Mouse (Mus musculus): ENCODE measurements around the gene Amph.
"Not testable (repeated sequence)": the region's sequence is repeated elsewhere in the genome, so short reads cannot be mapped to it uniquely, and the experiment has no call there.

Amph gene

DNA sequence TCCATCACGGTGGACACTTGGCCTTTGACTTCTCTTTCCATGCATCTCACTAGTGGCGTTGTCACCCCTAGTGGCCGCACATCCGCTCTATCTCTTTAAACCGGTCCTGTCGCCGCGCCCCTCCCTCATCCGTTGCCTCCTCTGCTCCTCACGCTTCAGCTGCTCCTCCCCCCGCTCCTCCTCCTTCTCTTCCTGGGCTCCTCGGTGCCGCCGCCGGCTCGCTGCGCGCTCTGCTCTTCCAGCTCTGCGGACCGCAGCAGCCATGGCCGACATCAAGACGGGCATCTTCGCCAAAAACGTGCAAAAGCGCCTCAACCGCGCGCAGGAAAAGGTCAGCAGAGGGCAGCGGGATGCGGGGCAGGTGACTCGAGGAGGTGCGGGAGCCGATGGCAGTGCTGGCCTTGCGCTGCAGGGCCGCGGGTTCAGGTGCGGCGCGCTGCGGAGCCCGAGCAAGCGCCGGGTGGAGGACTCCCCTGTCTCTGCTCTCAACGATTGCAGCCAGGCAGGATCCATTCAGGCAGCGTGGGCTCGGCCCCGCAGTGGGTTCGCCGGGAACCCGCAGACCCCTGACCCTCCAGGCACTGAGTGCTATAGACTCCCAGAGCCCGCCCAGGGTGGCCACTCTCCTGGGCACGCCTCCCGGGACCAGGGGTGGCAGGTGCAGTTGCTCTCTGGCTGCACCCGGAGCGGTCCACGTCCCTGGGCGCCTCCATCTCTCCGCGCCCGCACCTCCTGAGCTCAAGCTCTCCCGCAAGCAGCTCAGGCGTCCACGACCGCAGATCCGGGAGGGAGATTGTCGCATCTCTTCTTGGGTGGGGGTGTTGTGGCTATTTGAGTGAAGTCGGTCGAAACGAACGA, at the start of gene Amph:
Gene Amph (plus strand): TSS at position 35 of the 858 bp plus-strand sequence.
- DNase-seq: peak; percentile 46

DNA sequence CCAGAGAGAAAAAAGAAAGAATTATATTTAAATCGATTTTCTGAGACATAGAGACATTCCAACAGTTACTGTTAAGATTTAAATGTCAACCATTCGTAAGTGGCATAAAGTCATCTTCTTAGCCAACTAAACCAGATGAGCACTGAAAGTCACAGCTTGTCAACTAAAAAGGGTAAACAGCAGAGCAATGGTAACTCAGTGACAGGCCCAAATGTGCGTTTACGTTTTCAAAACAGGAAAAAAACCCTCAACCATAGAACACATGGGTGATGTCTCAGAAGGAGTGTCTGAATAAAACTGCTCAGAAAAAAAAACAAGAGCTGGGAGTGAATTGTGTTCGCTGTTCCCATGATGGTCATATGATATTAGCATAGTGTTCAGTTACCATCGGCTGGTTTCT, 44.4 kb upstream of the Amph start:
- DNase-seq: no peak

DNA sequence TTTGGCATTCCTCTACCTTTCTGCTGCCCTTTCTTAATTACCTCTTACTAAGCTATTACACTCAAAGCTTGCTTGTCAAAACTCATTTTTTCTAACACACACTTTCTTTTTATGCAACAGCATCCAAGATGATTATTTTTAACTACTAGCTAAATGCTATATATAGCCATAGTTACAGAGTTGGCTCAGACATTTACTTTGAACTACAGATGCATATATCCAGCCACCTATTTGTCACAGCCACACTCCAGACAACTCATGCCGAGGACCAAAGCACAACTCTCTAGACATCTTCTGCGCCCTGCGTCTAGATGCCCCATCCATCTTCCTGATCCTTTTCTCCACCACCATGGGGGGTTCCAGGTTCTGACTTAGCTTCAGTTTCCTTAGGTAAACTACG, 33.2 kb upstream of the Amph start:
- no peak for DNase-seq

DNA sequence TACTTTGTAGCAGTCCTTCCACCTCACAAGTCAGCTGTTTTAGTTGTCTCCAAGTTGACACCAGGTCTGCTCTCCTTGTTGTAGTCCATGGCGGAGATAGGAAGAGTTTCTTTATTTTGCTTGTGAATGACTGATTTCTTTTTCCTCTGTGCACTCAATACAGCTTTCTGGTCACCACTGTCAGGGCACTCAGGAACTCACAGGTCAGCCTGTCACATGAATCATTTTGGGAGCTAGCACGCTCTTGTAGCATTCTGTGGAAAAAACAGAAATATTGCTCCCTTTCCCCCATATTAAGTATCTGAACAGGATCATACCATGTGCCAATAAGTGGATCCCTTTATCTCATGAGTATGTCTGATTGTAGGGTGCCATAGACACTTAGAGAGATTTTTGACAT, 14.8 kb upstream of the Amph start:
- DNase-seq: not testable (repeated sequence)

DNA sequence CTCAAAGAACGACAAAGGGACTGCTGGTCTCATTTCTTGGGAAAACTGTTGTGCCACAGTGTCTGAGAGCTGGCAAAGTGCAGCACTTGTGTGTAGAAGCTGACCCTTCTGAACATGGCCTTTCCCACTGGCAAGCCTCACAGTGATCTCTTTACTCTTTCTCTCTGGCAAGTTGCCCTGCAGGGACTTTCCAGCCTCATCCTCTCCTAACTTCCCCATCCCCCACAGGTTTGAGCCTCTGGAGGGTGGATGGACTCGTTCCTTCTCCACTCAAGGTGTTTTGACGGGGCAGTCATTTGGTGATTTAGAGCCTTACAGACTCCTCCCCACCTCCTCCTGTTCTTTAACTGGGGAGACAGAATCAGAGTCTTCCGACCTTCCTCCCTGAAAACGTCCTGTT, 319 bp upstream of the Amph start:
- DNase-seq: no peak

DNA sequence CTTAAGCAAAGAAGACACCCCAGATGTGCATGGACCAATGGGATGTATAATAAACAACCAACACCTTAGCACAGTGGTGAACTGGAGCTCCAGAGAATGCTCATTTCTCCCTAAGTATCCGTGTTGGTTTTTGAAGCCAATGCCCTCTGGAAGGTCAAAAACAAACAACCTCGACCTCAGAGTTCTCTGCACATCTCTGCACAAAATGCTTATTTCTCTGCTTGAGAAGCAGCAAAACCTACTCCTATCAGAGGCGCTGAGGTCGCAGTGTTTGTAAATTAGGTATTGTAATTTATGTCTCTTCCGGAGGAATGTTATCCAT, 985 bp downstream of the Amph start:
- DNase-seq: no peak

DNA sequence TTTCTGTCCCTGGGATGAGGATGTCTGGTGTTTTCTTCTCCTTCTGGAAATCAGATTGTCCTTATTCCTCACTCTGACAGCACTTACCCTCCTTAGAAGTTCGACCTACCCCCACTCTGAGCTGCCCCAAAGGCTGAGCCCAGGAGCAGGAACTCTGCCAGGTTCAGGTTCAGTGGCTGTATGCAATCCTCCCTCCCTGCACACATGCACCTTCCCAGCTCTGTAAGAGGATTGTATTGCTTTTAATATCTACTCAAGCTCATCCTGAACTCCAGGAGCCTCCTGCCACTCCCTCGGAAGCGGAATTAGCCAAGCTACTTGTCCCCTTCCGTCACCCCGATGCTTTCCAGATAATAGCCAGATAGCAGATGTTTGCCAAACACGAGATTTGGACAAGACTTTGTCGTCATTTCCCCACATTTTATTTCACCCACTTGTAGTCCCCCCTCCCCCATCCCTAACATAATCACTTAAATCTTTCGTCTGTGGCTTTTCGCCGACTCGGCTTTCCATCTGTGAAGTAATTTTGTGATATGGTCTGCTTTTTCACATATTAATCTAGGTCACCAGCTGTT, 1.7 kb downstream of the Amph start:
- DNase-seq: no peak

DNA sequence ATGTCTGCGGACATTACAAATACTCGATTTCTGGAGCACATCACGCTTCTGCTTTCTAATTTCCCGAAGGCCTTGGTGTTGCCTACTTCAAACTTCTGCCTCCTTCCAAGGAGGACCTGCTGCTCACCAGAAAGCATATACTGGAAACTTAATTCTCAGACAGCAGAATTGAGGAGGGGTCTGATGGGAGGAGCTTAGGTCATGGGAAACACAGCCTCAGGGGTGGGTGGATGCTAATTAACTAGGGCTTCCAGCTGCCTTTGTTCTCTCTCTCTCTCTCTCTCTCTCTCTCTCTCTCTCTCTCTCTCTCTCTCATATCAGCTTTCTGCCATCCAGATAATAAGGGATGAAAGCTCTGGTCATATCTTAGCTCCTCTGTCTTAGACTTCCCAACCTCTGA, 5.6 kb downstream of the Amph start:
- no peak for DNase-seq

DNA sequence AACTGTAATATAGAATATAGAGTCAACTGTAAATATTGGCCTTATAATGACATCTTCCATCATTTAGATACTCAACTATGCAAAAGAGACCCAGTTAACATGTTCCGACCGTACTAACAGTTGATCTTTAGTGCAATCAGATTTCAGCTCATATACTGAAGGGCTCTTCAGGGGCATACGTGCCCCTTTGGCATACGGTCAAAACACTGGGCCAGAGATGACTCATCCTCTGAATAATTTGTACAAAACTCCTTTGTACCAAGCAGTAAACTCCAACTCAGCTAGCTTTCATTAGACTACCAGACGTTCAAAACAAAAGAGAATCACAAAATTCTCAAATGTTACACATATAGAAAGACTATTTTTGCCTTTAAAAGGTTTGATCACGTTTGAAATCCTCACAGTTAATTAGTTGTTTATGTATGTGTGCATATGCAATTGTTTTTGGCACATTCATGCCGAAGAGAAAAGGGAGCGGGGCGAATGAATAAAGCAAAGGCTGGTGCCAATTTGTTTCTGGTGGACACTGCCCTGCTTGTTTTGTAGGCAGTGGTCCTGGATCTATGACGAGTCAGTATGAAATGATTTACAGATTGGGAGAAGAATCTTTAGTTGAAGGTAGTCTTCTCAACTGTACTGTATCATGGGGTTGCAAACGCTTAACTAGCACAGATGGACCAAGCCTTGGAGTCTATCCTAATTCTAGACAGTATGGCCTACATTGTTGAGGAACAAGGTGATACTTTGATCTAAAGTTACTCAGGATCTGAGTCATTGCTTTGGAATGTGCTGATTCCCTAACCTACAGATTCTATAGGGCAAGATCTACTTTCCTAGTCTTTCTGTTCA, 8.3 kb downstream of the Amph start:
- no peak for DNase-seq

DNA sequence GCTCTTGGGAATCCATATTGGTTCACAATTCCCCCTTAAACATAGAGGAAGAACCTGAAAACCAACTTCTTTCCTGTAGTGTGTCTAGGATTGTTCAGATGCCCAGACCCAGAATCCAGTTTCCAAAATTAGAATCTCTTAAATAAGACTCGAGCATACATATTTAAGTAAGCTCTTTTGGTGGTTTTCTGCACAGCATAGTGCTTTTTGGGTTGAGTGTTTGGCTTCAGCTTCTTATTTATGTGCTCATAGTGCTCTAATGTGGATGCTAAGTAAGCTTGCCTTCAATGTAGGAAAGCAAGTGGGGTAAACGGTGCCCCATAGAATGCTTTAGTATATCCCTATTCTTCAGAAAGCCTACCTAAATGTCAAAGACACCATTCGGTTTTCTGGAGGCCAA, 9.0 kb downstream of the Amph start:
- DNase-seq: no peak

DNA sequence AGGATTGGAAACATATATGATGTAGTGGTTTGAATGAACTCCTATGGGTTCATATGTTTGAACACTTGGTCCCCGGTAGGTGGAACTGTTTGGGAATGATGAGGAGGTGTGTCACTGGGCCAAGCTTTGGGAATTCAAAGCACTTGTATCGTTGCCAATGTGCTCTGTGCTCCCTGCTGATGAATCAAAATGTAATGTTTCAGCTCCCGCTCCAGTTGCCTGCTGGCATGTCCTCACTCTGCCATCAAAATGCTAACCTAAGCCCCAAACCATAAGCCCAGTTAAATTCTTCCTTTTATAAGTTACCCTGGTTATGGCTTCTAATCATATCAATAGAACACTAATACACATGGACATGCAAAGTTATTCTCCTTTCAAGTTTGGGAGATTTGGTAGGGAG, 24.6 kb downstream of the Amph start:
- DNase-seq: no peak

DNA sequence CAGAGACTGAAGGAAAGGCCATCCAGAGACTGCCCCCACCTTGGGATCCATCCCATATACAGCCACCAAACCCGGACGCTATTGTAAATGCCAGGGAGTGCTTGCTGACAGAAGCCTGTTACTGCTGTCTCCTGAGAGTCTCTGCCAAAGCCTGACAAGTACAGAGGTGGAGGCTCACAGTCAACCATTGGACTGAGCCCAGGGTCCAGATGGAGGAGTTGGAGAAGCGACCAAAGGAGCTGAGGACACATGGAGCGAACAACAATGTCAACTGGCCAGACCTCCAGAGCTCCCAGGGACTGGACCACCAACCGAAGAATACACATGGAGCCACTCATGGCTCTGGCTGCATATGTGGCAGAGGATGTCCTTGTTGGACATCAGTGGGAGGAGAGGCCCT, 26.3 kb downstream of the Amph start:
- no peak for DNase-seq

DNA sequence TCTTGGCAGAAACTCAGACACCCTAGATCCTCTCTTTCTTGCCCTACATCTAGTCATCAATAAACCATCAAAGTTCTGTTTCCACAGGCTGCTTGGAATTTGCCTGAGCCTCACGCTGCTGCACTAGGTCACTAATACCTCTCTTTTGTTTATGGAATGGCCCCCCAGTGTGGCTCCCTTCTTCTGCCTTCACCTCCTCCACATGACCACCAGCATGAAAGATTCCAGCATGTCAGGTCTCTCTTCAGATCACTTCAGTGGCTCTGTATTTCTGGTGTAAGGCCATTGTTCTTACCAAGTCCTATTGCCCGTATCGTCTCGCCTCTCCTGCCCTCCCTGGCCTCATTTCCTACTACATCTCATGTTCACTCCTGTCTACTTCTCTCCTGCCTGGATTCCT, 39.3 kb downstream of the Amph start:
- DNase-seq: no peak

DNA sequence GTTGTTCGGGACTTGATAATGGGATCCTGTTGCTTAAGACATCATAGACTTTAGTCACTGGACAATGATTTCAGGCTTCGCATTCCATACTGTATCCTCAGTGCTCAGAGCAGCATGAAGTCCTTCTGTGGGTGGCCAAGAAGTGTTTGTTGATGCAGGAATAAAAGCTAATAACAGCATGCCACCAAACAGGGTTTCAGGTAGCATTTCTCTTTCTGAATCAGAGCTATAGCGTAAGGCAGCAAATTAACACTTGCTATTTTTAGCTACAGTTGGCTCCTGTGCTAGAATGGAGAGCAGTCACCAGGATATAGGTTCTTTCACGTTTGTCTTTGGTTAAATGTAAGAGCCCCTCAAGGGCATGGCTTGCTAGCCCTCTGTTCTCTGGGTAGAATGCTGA, 40.3 kb downstream of the Amph start:
- no peak for DNase-seq

DNA sequence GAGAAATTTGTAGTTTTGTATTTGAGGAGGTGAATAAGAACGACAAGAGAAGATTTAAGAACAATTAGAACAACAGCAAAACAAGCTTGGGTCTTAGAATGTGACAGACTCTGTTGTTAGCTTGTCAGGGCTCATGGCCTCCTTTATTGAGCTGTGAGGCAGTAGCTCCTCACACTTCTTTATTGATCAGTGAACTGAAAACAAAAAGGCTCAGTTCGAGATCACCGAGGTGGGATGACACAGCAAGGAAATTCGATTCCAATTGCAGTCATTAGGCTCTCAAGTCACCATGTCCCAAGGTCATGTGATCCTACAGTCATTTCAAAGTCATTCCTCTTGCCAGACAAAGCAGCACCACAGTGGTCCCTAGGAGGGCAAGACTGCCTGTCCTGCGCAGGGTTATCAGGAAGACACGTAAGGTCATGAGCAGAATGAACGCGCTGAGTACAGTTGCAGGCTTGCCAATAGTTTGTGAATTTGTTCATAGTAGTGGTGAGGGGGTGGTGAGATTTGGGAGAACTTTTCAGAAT, 41.2 kb downstream of the Amph start:
- DNase-seq: no peak

DNA sequence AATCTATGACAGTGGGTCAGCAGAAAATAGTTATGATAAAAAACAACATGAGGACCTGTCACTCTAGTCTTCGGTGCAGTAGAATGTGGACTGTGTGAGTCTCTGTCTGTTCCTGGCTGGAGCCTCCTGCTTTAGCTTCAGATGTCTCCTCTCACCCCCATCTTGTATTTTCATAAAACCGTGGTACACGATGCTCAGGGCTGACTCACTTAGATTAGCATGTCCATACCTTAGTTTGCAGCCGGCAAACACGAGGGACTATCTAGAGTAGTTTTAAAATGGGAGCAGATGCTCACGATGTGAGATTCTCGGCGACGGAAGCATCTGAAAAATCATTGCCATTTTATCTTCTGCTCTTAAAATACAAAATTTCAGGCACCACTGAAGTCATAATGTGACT, 54.5 kb downstream of the Amph start:
- DNase-seq: no peak

DNA sequence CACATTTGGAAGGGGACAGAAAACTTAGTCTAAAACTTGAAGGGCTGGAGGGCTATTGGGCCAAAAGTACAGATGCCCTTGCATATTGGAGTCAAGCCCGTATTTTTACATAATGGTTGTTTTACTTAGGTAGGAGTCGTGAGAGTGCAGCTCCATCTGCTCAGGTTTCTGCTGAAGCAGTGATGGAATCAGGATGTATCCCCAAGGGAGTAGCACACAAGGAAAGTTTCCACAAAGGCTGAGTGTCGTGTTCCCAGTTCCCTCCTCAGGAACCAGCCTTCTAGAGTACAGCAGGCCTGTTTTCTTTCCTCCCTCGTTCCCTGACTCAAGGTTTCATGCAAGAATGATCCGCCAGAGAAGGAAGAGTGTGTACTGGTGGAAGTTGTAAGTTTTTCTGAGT, 56.4 kb downstream of the Amph start:
- no peak for DNase-seq

DNA sequence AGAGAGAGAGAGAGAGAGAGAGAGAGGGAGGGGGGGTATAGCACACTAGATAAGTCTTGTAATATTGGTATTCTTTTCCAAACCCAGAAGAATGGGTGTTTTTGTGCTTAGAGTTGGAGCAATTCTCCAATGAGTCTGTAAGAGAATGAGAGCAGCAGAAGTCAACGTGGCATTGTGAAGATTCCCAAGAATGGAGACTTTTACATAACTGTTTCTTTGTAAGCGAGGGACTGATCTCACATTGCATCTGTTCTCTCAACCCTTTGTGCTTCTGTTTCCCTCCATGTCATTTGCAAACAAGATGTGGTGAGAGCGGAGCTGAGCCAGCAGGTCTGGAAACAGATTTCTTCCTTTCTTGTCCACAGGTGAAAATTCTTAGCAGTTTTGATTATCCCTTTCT, 60.4 kb downstream of the Amph start:
- DNase-seq: no peak

DNA sequence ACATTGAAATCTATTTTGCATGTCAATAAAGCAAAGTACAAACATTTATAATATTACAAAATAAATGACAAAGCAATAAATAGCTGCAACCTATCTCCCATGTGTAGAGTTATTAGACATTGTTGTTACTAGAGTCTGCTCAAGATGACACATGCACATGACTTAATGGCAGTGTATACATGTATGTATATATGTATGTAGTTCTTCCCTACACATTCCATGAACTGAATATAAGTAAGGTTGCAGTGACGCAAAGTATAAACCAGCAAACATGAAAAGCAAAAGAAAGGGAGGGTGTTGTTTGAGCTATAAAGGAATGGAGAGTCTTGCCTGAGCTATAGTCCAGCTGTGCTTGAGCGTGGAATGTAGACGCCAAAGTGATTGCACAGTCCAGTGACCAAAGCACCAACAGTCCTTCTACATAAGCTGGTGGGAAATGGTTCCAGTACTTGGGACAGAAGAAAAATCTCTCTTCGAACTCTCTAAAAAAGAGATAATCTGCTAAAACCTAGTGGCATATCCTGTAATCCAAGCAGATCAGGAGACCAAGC, 66.9 kb downstream of the Amph start:
- DNase-seq: no peak

DNA sequence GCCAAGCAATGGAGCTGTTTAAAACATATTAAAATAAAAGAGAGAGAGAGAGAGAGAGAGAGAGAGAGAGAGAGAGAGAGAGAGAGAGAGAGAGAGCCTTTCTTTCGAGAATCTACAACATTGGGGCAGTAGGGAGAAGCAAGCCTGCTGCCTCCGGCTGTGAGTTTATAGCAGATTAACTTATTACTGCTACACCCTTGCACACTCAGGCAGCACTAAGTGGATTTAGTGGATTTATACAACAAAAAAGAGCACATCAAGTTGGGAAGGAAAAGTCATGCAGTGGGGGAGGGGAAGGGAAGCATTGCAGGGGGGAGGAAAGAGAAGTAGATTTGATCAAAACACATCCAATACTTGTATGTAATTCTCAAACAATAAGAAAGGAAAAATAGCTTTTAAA, 73.5 kb downstream of the Amph start:
- no peak for DNase-seq

DNA sequence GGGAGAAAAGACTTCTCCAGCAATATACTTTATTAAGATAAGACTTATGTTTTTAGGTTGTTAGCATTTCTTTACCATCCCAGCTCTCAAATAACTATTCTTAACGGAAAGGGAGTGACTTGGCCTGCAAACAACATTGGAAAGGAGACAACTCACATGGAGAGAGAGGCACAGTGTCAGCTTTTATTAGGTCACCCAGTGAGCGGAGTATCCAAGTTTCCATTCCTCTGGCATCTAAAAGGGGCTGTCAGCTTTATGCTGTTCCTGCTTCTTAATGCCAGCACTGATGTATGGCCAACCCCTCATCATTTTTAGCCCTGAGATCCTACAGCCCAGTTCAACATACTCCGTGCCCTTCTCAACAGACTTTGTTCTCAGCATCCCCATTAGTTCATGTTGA, 74.3 kb downstream of the Amph start:
- no peak for DNase-seq

DNA sequence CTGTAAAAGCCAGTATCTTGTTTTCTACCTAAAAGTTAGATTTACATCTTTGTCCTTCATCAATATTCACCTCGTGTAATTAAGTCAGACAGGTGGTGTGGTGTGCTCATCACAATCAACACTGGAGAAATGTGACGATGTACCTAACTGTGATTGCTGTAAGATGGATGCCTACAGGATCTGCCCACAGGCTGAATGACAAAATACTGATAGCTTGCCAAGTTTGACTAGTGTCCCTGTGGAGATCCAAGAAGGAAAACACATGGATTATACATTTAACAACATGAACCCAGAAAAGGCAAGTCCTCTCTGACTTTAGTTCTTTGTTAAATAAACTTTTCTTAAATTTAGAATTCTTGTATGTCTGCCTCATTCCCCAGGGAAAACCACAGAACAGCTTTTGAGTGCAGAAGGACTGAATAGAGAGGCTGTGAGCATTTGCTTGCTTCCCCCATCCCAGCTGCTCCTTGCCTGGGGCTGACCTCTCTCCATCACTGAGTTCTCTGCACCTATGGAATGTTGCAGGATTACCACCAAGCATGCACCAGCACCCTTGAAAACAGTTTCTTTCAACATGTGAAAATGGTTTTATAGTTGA, 77.2 kb downstream of the Amph start:
- no peak for DNase-seq

DNA sequence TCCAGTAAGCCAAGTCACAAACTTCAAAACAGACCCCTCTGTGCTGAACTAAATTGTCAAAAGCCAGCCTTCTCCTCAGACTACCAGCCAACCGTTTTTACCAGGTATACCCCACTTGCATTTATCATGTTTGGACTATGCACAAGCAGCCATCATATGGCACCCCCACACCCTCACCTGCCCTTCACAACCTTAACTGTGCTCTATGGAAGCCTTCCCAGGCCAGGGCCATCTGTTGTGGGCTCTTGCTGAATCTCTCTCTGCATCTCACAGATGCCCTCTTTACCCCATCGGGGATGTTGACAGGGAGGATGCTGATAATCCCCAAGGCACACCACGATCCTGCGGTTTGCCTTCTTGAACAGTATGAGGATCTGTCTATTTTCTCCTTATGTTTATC, 77.9 kb downstream of the Amph start:
- no peak for DNase-seq

Measured in liver (tissue).